Mouse (Mus musculus): ENCODE measurements around the gene Mecom.

GRCm38 (mm10) chr3:30207431-30207830, 340.4 kb downstream of the Mecom start:
- TF ChIP-seq GATA1 (IDR thresholded peaks at IDR 0.05; ENCODE audit: low read length), result no peak
- no peak for TF ChIP-seq TAL1 (IDR thresholded peaks at IDR 0.05; ENCODE audit: low read length)
